Mouse (Mus musculus) gastrocnemius, postnatal 14 days (tissue): Measurements from ENCODE around the gene Pigb. TPM values are rescaled to one million over a fixed set of nuclear protein-coding genes. Genes with fewer than 3 reads are reported as not detected.
"Not testable (repeated sequence)": the region's sequence is repeated elsewhere in the genome, so short reads cannot be mapped to it uniquely, and the experiment has no call there.

Experiments
- DNase-seq: peaks from one replicate; pipeline ENCODE4 v3.0.0; 2021; ENCODE audit warnings: mixed read lengths
- intact Hi-C: fragments of 180-260 bp; cut with DNase I; formaldehyde crosslinking; loops from one replicate; pipeline ENCODE4 v1.15.1; 2025; ENCODE audit warnings: low total_unique reads
- long read RNA-seq, 2 experiments: library from polyadenylated mRNA; stranded (forward); transcript quantifications; one replicate each; pipeline ENCODE4 v2.0.0; 2021
- total RNA-seq, 2 experiments: library from RNA; stranded (reverse); gene quantifications; 2 replicates each; pipeline ENCODE4 v1.2.3; 2021

Gene Pigb
- 1 to 10 TPM; 3.3 to 4.6 TPM for total RNA-seq
- long read RNA-seq, experiment 1, partial matches to known transcripts, result 1 of 1 reads
- long read RNA-seq, experiment 1, other reads (novel, unspliced or antisense), result 0 of 1 reads
- long read RNA-seq, experiment 2, partial matches to known transcripts, result 0 of 2 reads
- long read RNA-seq, experiment 2, other reads (novel, unspliced or antisense), result 1 of 2 reads

- no peak for DNase-seq
- intact Hi-C loops, result no loop called here
Measured at GRCm38 (mm10) chr9:73040080-73040479, at the start of gene Pigb. Gene Pigb (minus strand): TSS chr9:73040378.

GRCm38 (mm10) chr9:73089222-73089920 lies 49.2 kb upstream of the Pigb start:
- no peak for DNase-seq
- intact Hi-C loops, result loop anchor here (2.0 kb wide), 1 partner anchor 43 kb away; no protein-coding TSS in a partner anchor

GRCm38 (mm10) chr9:73087581-73087980 lies 47.4 kb upstream of the Pigb start:
- DNase-seq, result no peak
- intact Hi-C loops, result no loop called here

GRCm38 (mm10) chr9:73087121-73087520 lies 46.9 kb upstream of the Pigb start:
- intact Hi-C loops, result no loop called here
- DNase-seq, result no peak

GRCm38 (mm10) chr9:73085845-73086244 lies 45.7 kb upstream of the Pigb start:
- intact Hi-C loops, result no loop called here

GRCm38 (mm10) chr9:73083956-73084355 lies 43.8 kb upstream of the Pigb start:
- DNase-seq, result no peak
- intact Hi-C loops, result no loop called here

More at GRCm38 (mm10) chr9:73085845-73086244, 45.7 kb upstream of the Pigb start:
- no peak for DNase-seq

GRCm38 (mm10) chr9:73082291-73083000 lies 42.3 kb upstream of the Pigb start:
- DNase-seq, result no peak
- intact Hi-C loops, result no loop called here

GRCm38 (mm10) chr9:73079801-73080325 lies 39.7 kb upstream of the Pigb start:
- intact Hi-C loops, result no loop called here
- no peak for DNase-seq

GRCm38 (mm10) chr9:73079349-73079748 lies 39.2 kb upstream of the Pigb start:
- intact Hi-C loops, DNase-seq: not testable (repeated sequence)

GRCm38 (mm10) chr9:73073169-73073568 lies 33.0 kb upstream of the Pigb start:
- DNase-seq, result no peak
- intact Hi-C loops, result no loop called here

- intact Hi-C loops, result no loop called here
- no peak for DNase-seq
Measured at GRCm38 (mm10) chr9:73072426-73072825, 32.2 kb upstream of the Pigb start.

GRCm38 (mm10) chr9:73070971-73071659 lies 30.9 kb upstream of the Pigb start:
- no peak for DNase-seq
- intact Hi-C loops, result no loop called here

GRCm38 (mm10) chr9:73068688-73069087 lies 28.5 kb upstream of the Pigb start:
- no peak for DNase-seq
- intact Hi-C loops, result no loop called here

GRCm38 (mm10) chr9:73068230-73068679 lies 28.1 kb upstream of the Pigb start:
- no peak for DNase-seq
- intact Hi-C loops, result no loop called here

- intact Hi-C loops, result no loop called here
Measured at GRCm38 (mm10) chr9:73067086-73067485, 26.9 kb upstream of the Pigb start.

GRCm38 (mm10) chr9:73063621-73064290 lies 23.6 kb upstream of the Pigb start:
- intact Hi-C loops, result no loop called here
- no peak for DNase-seq

More at GRCm38 (mm10) chr9:73067086-73067485, 26.9 kb upstream of the Pigb start:
- DNase-seq, result no peak

GRCm38 (mm10) chr9:73059224-73059623 lies 19.0 kb upstream of the Pigb start:
- intact Hi-C loops, result no loop called here
- DNase-seq, result no peak

GRCm38 (mm10) chr9:73055441-73055911 lies 15.3 kb upstream of the Pigb start:
- intact Hi-C loops, result no loop called here
- DNase-seq, result no peak

- no peak for DNase-seq
- intact Hi-C loops, result no loop called here
Measured at GRCm38 (mm10) chr9:73050606-73051005, 10.4 kb upstream of the Pigb start.
